Mouse (Mus musculus) 3T3-L1 (cell line): ENCODE measurements at regions not wholly inside any gene's neighbourhood (a gene's known extent, or its start where the extent isn't known, plus 50 kb on each side); places are given as distances from the start of the nearest gene placed in this dataset.

Experiments
- DNase-seq: peaks from one replicate; pipeline ENCODE4 v3.0.0-alpha.2; 2015; ENCODE audit warnings: low read depth, low spot score

DNA sequence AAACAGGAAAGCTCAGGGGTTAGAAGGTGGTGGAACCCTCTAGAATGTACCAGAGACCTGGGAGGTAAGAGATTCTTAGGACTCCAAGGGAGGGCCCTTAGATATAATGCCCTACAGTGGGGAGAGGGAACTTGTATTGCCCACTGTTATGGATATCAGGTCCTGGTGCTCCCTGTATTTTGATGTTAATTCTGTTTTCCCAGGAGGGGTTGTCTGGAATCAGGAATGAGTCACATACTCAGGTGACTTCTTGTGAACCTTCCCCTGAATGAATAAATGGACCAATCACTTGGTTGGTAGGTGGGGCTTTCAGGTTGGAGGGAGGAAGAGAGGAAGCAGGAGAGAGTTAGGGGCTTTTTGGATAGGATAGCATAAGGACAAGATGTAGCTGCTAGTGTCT lies 533.8 kb upstream of the Htr2c start:
- DNase-seq: no peak

GRCm38 (mm10) chrX:146459891-146460290 lies 502.4 kb upstream of the Htr2c start:
- no peak for DNase-seq

- no peak for DNase-seq
Observed at GRCm38 (mm10) chrX:146477581-146477980, 484.7 kb upstream of the Htr2c start.

GRCm38 (mm10) chrX:146512492-146512891 lies 449.8 kb upstream of the Htr2c start:
- DNase-seq: no peak

- no peak for DNase-seq
Observed at GRCm38 (mm10) chrX:146513261-146513660, 449.1 kb upstream of the Htr2c start.

DNA sequence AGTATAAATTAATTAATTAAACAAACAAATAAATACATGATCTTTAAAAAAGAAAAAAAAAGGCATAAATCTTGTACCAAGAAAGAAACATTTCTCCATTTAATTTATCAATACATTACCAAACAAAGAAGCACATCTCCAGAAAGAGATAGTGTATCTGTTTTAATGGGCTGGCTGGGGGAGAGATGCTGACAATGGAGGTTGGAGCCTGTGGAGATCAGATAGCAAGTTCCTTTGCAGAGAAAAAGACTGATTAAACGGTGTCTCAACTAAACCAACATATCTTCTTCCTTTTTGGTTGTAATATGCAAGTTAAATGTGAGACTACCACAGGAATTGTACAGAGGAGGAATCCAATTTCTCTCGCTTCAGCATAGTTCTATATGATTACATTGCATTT lies 433.5 kb upstream of the Htr2c start:
- DNase-seq: no peak

DNA sequence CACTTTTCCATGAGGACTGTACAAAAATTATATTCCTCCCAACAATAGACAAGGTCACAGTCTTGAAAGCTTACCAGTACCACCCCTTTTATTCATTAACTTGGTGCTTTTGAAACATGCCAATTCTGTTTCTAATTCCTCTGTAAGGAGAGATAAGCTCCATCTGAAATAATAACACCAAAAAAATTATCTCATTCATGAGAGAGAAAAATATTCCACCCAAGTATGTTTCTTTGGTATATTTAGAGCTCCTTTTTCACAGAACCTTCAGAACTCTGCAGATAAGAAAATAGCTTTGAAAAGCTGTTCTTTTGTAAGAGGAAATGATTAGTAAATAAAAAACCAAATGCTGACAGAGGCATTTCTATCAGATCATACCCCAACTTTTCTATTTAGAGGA lies 424.5 kb upstream of the Htr2c start:
- no peak for DNase-seq

GRCm38 (mm10) chrX:146558606-146559005 lies 403.7 kb upstream of the Htr2c start:
- peak; percentile 2 for DNase-seq
